In genomic region chr1:162219781-162220180, GRCm38 (mm10) we compare ENCODE assay signal across 14 mouse cellular contexts.
DNase-seq lines count a peak whose midpoint lies in the region; ATAC-seq and TF ChIP-seq lines count a peak whose summit lies in the region.
"Had no signal": no experiment of that assay in that cellular context is flagged by ENCODE, and none has a peak within 500 bp of the region (broad histone marks: within the 10 kb centered on the region; RNA-seq: fewer than 3 reads in every experiment).

No protein-coding gene starts in this region.

- TF ChIP-seq POLR2A in lung, adult 2 months (IDR thresholded peaks at IDR 0.05; ENCODE audit: borderline replicate concordance, extremely low read depth, low read depth, low read length): no peak
- TF ChIP-seq POLR2A in thymus, adult 2 months (IDR thresholded peaks at IDR 0.05; ENCODE audit: control insufficient read depth, extremely low read depth, insufficient read depth, low read length, poor library complexity): no peak
- no peak for TF ChIP-seq POLR2A in cerebellum, adult 2 months (IDR thresholded peaks at IDR 0.05; ENCODE audit: borderline replicate concordance, insufficient read depth, low read length)

- intact Hi-C loops in heart, postnatal 14 days (cut with DNase I): loop anchor here (5.0 kb wide), 3 partner anchors 37 to 212 kb away; no protein-coding TSS in a partner anchor

- no peaks in the 10 kb centered on the region for H3K27me3 ChIP-seq in heart, embryonic 16.5 days (ENCODE audit: control insufficient read depth, insufficient read depth, low read length)
- no peaks in the 10 kb centered on the region for H3K27me3 ChIP-seq in lung, postnatal 0 days (replicated peaks; ENCODE audit: insufficient read depth, low read length)
- no peaks in the 10 kb centered on the region for H3K27me3 ChIP-seq in intestine, embryonic 15.5 days (replicated peaks)
- H3K27me3 ChIP-seq in stomach, postnatal 0 days (ENCODE audit: control insufficient read depth, insufficient read depth, low read length): no peaks in the 10 kb centered on the region
- no peaks in the 10 kb centered on the region for H3K27me3 ChIP-seq in thymus, adult 2 months (ENCODE audit: control insufficient read depth, insufficient read depth, low read length)
- no peaks in the 10 kb centered on the region for H3K27me3 ChIP-seq in cerebellum, adult 2 months (ENCODE audit: control insufficient read depth, insufficient read depth, low read length)
- H3K27me3 ChIP-seq: CH12.LX; forebrain, embryonic 15.5 days; liver, embryonic 13.5 days had no signal

- H3K4me1 ChIP-seq in heart, embryonic 16.5 days (ENCODE audit: control insufficient read depth, insufficient read depth, low read length): peaks cover 11% of the 10 kb centered on the region
- H3K4me1 ChIP-seq in lung, postnatal 0 days (ENCODE audit: insufficient read depth, low read depth, low read length): no peaks in the 10 kb centered on the region
- H3K4me1 ChIP-seq in lung, adult 2 months (ENCODE audit: control insufficient read depth, insufficient read depth, low read length): no peaks in the 10 kb centered on the region
- 0 out of 2 replicates have a peak, but pooled peaks cover 3% of the 10 kb centered on the region for H3K4me1 ChIP-seq in intestine, embryonic 15.5 days (replicated peaks)
- H3K4me1 ChIP-seq in stomach, postnatal 0 days (replicated peaks; ENCODE audit: control insufficient read depth, insufficient read depth): no peaks in the 10 kb centered on the region
- no peaks in the 10 kb centered on the region for H3K4me1 ChIP-seq in thymus, adult 2 months (replicated peaks; ENCODE audit: control insufficient read depth, insufficient read depth, low read length)
- no peaks in the 10 kb centered on the region for H3K4me1 ChIP-seq in cerebellum, adult 2 months (ENCODE audit: control insufficient read depth, insufficient read depth, low read length)
- H3K4me1 ChIP-seq: forebrain, embryonic 15.5 days; liver, embryonic 13.5 days had no signal

- no peak overlapping the region for H3K4me2 ChIP-seq in heart, embryonic 16.5 days (ENCODE audit: low read depth, low read length)
- peak overlapping the region; percentile 41; the same call in 1 of the 2 replicates for H3K4me2 ChIP-seq in lung, postnatal 0 days (replicated peaks; ENCODE audit: low read depth, low read length)
- H3K4me2 ChIP-seq in intestine, embryonic 15.5 days (replicated peaks): no peak overlapping the region
- peak overlapping the region; percentile 41; the same call in 1 of the 2 replicates for H3K4me2 ChIP-seq in stomach, postnatal 0 days (replicated peaks; ENCODE audit: low read depth)
- H3K4me2 ChIP-seq: forebrain, embryonic 15.5 days; liver, embryonic 13.5 days had no signal

- no peak for TF ChIP-seq EP300 in lung, postnatal 0 days (IDR thresholded peaks at IDR 0.05)
- TF ChIP-seq EP300 in stomach, postnatal 0 days (optimal IDR thresholded peaks at IDR 0.05): no peak

- 54% methylated on average over 1 of the region's 1 CpGs for WGBS in heart, embryonic 16.5 days
- 65% methylated on average over 1 of the region's 1 CpGs for WGBS in lung, postnatal 0 days
- 78% methylated on average over 1 of the region's 1 CpGs for WGBS in lung, adult 2 months
- WGBS in intestine, embryonic 15.5 days: 58% methylated on average over 1 of the region's 1 CpGs
- 50% methylated on average over 1 of the region's 1 CpGs for WGBS in stomach, postnatal 0 days
- 97% methylated on average over 1 of the region's 1 CpGs for WGBS in thymus, adult 2 months
- 97% methylated on average over 1 of the region's 1 CpGs for WGBS in cerebellum, adult 2 months

- DNase-seq in heart, postnatal 14 days: no peak
- no peak for DNase-seq in lung, postnatal 0 days (ENCODE audit: low spot score)
- no peak for DNase-seq in lung, adult 2 months
- no peak for DNase-seq in stomach, postnatal 0 days (ENCODE audit: low spot score)
- DNase-seq in thymus, adult 2 months: no peak
- DNase-seq in cerebellum, adult 2 months: no peak
- DNase-seq: adrenal gland, postnatal 36 days; kidney, adult 8-10 months; layer of hippocampus, postnatal 36 days; liver, embryonic 13.5 days had no signal

- TF ChIP-seq CTCF in lung, postnatal 0 days (IDR thresholded peaks at IDR 0.05): no peak
- no peak for TF ChIP-seq CTCF in lung, adult 2 months (IDR thresholded peaks at IDR 0.05; ENCODE audit: insufficient read depth, low read length)
- no peak for TF ChIP-seq CTCF in stomach, postnatal 0 days (IDR thresholded peaks at IDR 0.05; ENCODE audit: low read depth)
- no peak for TF ChIP-seq CTCF in thymus, adult 2 months (IDR thresholded peaks at IDR 0.05; ENCODE audit: borderline replicate concordance, control insufficient read depth, extremely low read depth, insufficient read depth, low read length, poor library complexity)
- no peak for TF ChIP-seq CTCF in cerebellum, adult 2 months (IDR thresholded peaks at IDR 0.05; ENCODE audit: borderline replicate concordance, insufficient read depth, low read depth, low read length)

- no peaks in the 10 kb centered on the region for H3K9me3 ChIP-seq in heart, embryonic 16.5 days (replicated peaks; ENCODE audit: control insufficient read depth, low read length)
- H3K9me3 ChIP-seq in lung, postnatal 0 days (ENCODE audit: low read length): no peaks in the 10 kb centered on the region
- H3K9me3 ChIP-seq in intestine, embryonic 15.5 days: no peaks in the 10 kb centered on the region
- no peaks in the 10 kb centered on the region for H3K9me3 ChIP-seq in stomach, postnatal 0 days (ENCODE audit: control insufficient read depth, low read length)
- H3K9me3 ChIP-seq: forebrain, embryonic 15.5 days; liver, embryonic 13.5 days had no signal

- no peak overlapping the region for H3K27ac ChIP-seq in heart, embryonic 16.5 days (ENCODE audit: low read length)
- H3K27ac ChIP-seq in lung, postnatal 0 days (ENCODE audit: low read length): peak overlapping the region; percentile 68
- no peak overlapping the region for H3K27ac ChIP-seq in intestine, embryonic 15.5 days
- no peak overlapping the region for H3K27ac ChIP-seq in stomach, postnatal 0 days (replicated peaks)
- no peak overlapping the region for H3K27ac ChIP-seq in thymus, adult 2 months (ENCODE audit: control insufficient read depth, insufficient read depth, low read length)
- H3K27ac ChIP-seq in cerebellum, adult 2 months (ENCODE audit: insufficient read depth, low read length): no peak overlapping the region
- H3K27ac ChIP-seq: forebrain, embryonic 15.5 days; liver, embryonic 13.5 days had no signal

- ATAC-seq in heart, embryonic 16.5 days (replicated peaks; ENCODE audit: extremely low read depth, insufficient read depth, low FRiP score): no peak
- ATAC-seq in lung, postnatal 0 days: no peak
- ATAC-seq in intestine, embryonic 15.5 days: no peak
- no peak for ATAC-seq in stomach, postnatal 0 days (ENCODE audit: low FRiP score, low TSS enrichment)
- ATAC-seq: forebrain, embryonic 15.5 days had no signal

- no peak overlapping the region; the same call in 1 of the 2 replicates for H3K9ac ChIP-seq in heart, embryonic 16.5 days (ENCODE audit: low read length)
- no peak overlapping the region; the same call in 1 of the 2 replicates for H3K9ac ChIP-seq in lung, postnatal 0 days (replicated peaks; ENCODE audit: low read depth)
- no peak overlapping the region for H3K9ac ChIP-seq in intestine, embryonic 15.5 days
- H3K9ac ChIP-seq in stomach, postnatal 0 days (ENCODE audit: low read length): no peak overlapping the region
- H3K9ac ChIP-seq: forebrain, embryonic 15.5 days; liver, embryonic 13.5 days had no signal

- H3K4me3 ChIP-seq in heart, embryonic 16.5 days (ENCODE audit: low read length): peak overlapping the region; percentile 19; the same call in 1 of the 2 replicates
- peak overlapping the region; percentile 42; the same call in 1 of the 2 replicates for H3K4me3 ChIP-seq in lung, postnatal 0 days (ENCODE audit: low read depth, low read length)
- no peak overlapping the region for H3K4me3 ChIP-seq in lung, adult 2 months (replicated peaks; ENCODE audit: extremely low read depth, low read depth, low read length)
- H3K4me3 ChIP-seq in intestine, embryonic 15.5 days (replicated peaks): peak overlapping the region; percentile 41; the same call in 1 of the 2 replicates
- H3K4me3 ChIP-seq in stomach, postnatal 0 days (ENCODE audit: low read depth, low read length): peak overlapping the region; percentile 47
- no peak overlapping the region for H3K4me3 ChIP-seq in thymus, adult 2 months (ENCODE audit: control insufficient read depth, insufficient read depth, low read length)
- no peak overlapping the region for H3K4me3 ChIP-seq in cerebellum, adult 2 months (replicated peaks; ENCODE audit: insufficient read depth, low read depth, low read length)
- H3K4me3 ChIP-seq: forebrain, embryonic 15.5 days; liver, embryonic 13.5 days had no signal

- H3K36me3 ChIP-seq in heart, embryonic 16.5 days (ENCODE audit: control insufficient read depth, insufficient read depth): no peaks in the 10 kb centered on the region
- H3K36me3 ChIP-seq in lung, postnatal 0 days (ENCODE audit: insufficient read depth, low read length): no peaks in the 10 kb centered on the region
- H3K36me3 ChIP-seq in intestine, embryonic 15.5 days: no peaks in the 10 kb centered on the region
- no peaks in the 10 kb centered on the region for H3K36me3 ChIP-seq in stomach, postnatal 0 days (ENCODE audit: control insufficient read depth, insufficient read depth, low read length)
- H3K36me3 ChIP-seq in thymus, adult 2 months (ENCODE audit: control insufficient read depth, insufficient read depth, low read length): no peaks in the 10 kb centered on the region
- H3K36me3 ChIP-seq: forebrain, embryonic 15.5 days; liver, embryonic 13.5 days had no signal

Comparison
In these comparisons a context has a peak if more than half of its experiments do, and no peak if none do; other contexts are left out.
1. H3K4me3 ChIP-seq: peak in heart, embryonic 16.5 days (single experiment), lung, postnatal 0 days (single experiment), intestine, embryonic 15.5 days (single experiment) and stomach, postnatal 0 days (single experiment); none in lung, adult 2 months (single experiment), thymus, adult 2 months (single experiment) and cerebellum, adult 2 months (single experiment).
2. H3K4me2 ChIP-seq: peak in lung, postnatal 0 days (single experiment) and stomach, postnatal 0 days (single experiment); none in heart, embryonic 16.5 days (single experiment) and intestine, embryonic 15.5 days (single experiment).